Mouse (Mus musculus) midbrain, embryonic 16.5 days (tissue): ENCODE results near the gene Zfp296. TPM values are rescaled to one million over a fixed set of nuclear protein-coding genes. Genes with fewer than 3 reads are reported as not detected.
"Not testable (repeated sequence)": the region's sequence is repeated elsewhere in the genome, so short reads cannot be mapped to it uniquely, and the experiment has no call there.

Experiments used
- ATAC-seq: fragments of 200-750 bp; cut with Nextera tagmentation; 2 replicates; pipeline ENCODE4 v1.8.0; 2017; ENCODE audit warnings: moderate TSS enrichment
- H3K27ac ChIP-seq: fragments of 300-500 bp; sonication (generic); 2 replicates; pipeline ENCODE4 v1.5.1; 2014; ENCODE audit warnings: mild to moderate bottlenecking, low read length, mixed read lengths
- H3K27me3 ChIP-seq: fragments of 300-500 bp; sonication (generic); 2 replicates; pipeline ENCODE4 v1.6.1; 2014; ENCODE audit warnings: low read depth, low read length, mixed read lengths; ENCODE audit not compliant: control insufficient read depth, insufficient read depth
- H3K36me3 ChIP-seq: fragments of 300-500 bp; sonication (generic); 2 replicates; pipeline ENCODE4 v1.6.1; 2014; ENCODE audit warnings: mild to moderate bottlenecking, low read length, moderate library complexity, mixed read lengths; ENCODE audit not compliant: control insufficient read depth, insufficient read depth
- H3K4me1 ChIP-seq: fragments of 300-500 bp; sonication (generic); 2 replicates; pipeline ENCODE4 v1.6.1; 2014; ENCODE audit warnings: mild to moderate bottlenecking, low read length, mixed read lengths; ENCODE audit not compliant: control insufficient read depth, insufficient read depth
- H3K4me2 ChIP-seq: fragments of 300-500 bp; sonication (generic); 2 replicates; pipeline ENCODE4 v1.6.1; 2014; ENCODE audit warnings: mild to moderate bottlenecking, low read length, mixed read lengths
- H3K4me3 ChIP-seq: fragments of 300-500 bp; sonication (generic); 2 replicates; pipeline ENCODE4 v1.5.1; 2014; ENCODE audit warnings: low read depth, mild to moderate bottlenecking, low read length, moderate library complexity, mixed read lengths
- H3K9ac ChIP-seq: fragments of 300-500 bp; sonication (generic); 2 replicates; pipeline ENCODE4 v1.6.1; 2014; ENCODE audit warnings: low read depth, low read length, mixed read lengths
- H3K9me3 ChIP-seq: fragments of 300-500 bp; sonication (generic); replicated peaks from 2 replicates; pipeline ENCODE4 v1.6.1; 2014; ENCODE audit warnings: mild to moderate bottlenecking, low read length, mixed read lengths; ENCODE audit not compliant: control insufficient read depth, poor library complexity, severe bottlenecking
- whole genome bisulfite sequencing: fragments of 180-500 bp; shearing (Covaris S2); extraction: QIAGEN DNeasy Blood & Tissue Kit; methylation state at CpG from one replicate; pipeline ENCODE4 v1.1.7; 2014; 5-methylcytosine and 5-hydroxymethylcytosine counted together
- polyA plus RNA-seq: library from polyadenylated mRNA; unstranded; fragments of >200 nt; fragmentation: Nextera tagmentation; extraction: Ambion mirVana; gene quantifications from 2 replicates; pipeline ENCODE4 v1.2.1, GENCODE M21; 2015

Gene Zfp296
- polyA plus RNA-seq, 1 experiment from 2014 or later, result 0.11 TPM

GRCm38 (mm10) chr7:19589207-19589606 is 12.1 kb downstream of the Zfp296 start:
- 50% methylated on average over 3 of the region's 3 CpGs for WGBS
- no peak overlapping the region for H3K4me2 ChIP-seq
- no peaks in the 10 kb centered on the region for H3K9me3 ChIP-seq
- no peaks in the 10 kb centered on the region for H3K27me3 ChIP-seq
- H3K4me1 ChIP-seq, result no peaks in the 10 kb centered on the region
- H3K36me3 ChIP-seq, result peaks cover 79% of the 10 kb centered on the region
- ATAC-seq, result no peak
- H3K4me3 ChIP-seq, result no peak overlapping the region
- H3K9ac ChIP-seq, result no peak overlapping the region
- no peak overlapping the region for H3K27ac ChIP-seq

DNA sequence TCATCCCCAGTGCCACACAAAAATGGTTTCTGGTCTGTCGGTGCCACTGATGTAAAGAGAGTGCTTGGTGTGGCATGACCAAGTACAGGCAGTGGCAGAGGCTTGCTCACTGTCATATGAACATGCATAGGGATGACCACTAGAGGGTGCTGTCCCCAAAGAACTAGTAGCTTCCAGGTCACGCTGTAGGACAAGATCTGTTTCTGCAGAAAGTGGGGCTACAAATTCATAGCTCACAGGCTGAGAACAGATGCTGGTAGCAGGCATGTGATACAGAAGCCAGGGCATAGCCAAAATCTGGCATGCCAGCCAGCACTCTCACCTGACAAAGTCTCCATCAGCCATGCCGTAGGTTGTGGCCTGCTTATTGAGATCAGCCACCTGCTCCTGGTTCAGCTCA is 12.8 kb downstream of the Zfp296 start:
- ATAC-seq, result peak; percentile 52
- no peak overlapping the region for H3K9ac ChIP-seq
- no peak overlapping the region for H3K27ac ChIP-seq
- H3K4me1 ChIP-seq, result no peaks in the 10 kb centered on the region
- H3K4me2 ChIP-seq, result no peak overlapping the region
- H3K36me3 ChIP-seq, result peaks cover 74% of the 10 kb centered on the region
- no peak overlapping the region for H3K4me3 ChIP-seq
- H3K9me3 ChIP-seq, result no peaks in the 10 kb centered on the region
- WGBS, result 54% methylated on average over 3 of the region's 3 CpGs
- no peaks in the 10 kb centered on the region for H3K27me3 ChIP-seq

- H3K4me1 ChIP-seq, result no peaks in the 10 kb centered on the region
- H3K27ac ChIP-seq, result no peak overlapping the region
- H3K9me3 ChIP-seq, result no peaks in the 10 kb centered on the region
- no peak overlapping the region for H3K4me3 ChIP-seq
- H3K36me3 ChIP-seq, result peaks cover 52% of the 10 kb centered on the region
- 95% methylated on average over 10 of the region's 10 CpGs for WGBS
- no peaks in the 10 kb centered on the region for H3K27me3 ChIP-seq
- H3K4me2 ChIP-seq, result no peak overlapping the region
- no peak for ATAC-seq
- no peak overlapping the region for H3K9ac ChIP-seq
Observed at GRCm38 (mm10) chr7:19593061-19593730, 16.1 kb downstream of the Zfp296 start.

DNA sequence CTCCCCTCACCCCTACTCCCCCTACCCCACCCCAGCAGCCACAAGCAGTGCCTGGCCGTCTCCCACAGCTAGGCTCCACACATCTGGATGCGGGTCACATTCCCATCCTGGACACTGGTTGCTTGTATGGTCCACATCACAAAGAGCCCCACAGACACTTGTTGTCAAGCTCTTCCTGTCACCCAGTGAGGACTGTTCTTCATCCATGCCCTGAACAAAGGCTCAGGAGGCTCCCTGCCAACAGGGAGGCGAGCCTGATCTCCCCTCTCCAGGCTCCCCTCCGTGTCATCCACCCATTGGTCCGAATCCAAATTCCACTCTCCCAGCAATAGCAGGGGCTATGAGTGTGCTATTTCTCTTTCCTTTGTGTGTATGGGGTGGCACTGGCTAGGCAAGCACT is 23.5 kb downstream of the Zfp296 start:
- H3K9me3 ChIP-seq, result no peaks in the 10 kb centered on the region
- WGBS, result 53% methylated on average over 5 of the region's 5 CpGs
- H3K27ac ChIP-seq, result peak overlapping the region; percentile 60; the same call in 1 of the 2 replicates
- no peak overlapping the region for H3K9ac ChIP-seq
- no peak overlapping the region for H3K4me3 ChIP-seq
- H3K4me1 ChIP-seq, result peaks cover 27% of the 10 kb centered on the region
- ATAC-seq, result peak; percentile 57
- no peak overlapping the region for H3K4me2 ChIP-seq
- H3K27me3 ChIP-seq, result no peaks in the 10 kb centered on the region
- peaks cover 7% of the 10 kb centered on the region for H3K36me3 ChIP-seq

- Histone ChIP-seq H3K27ac (no peak overlapping the region), H3K9ac (no peak overlapping the region), H3K4me2 (peak overlapping the region; percentile 66), H3K27me3 (no peaks in the 10 kb centered on the region), H3K4me3 (peak overlapping the region; percentile 80), H3K36me3 (peaks cover 7% of the 10 kb centered on the region), H3K9me3 (no peaks in the 10 kb centered on the region), H3K4me1 (peaks cover 27% of the 10 kb centered on the region)
- 90% methylated on average over 12 of the region's 12 CpGs for WGBS
- no peak for ATAC-seq
Observed at GRCm38 (mm10) chr7:19603055-19603454, 26.0 kb downstream of the Zfp296 start.

DNA sequence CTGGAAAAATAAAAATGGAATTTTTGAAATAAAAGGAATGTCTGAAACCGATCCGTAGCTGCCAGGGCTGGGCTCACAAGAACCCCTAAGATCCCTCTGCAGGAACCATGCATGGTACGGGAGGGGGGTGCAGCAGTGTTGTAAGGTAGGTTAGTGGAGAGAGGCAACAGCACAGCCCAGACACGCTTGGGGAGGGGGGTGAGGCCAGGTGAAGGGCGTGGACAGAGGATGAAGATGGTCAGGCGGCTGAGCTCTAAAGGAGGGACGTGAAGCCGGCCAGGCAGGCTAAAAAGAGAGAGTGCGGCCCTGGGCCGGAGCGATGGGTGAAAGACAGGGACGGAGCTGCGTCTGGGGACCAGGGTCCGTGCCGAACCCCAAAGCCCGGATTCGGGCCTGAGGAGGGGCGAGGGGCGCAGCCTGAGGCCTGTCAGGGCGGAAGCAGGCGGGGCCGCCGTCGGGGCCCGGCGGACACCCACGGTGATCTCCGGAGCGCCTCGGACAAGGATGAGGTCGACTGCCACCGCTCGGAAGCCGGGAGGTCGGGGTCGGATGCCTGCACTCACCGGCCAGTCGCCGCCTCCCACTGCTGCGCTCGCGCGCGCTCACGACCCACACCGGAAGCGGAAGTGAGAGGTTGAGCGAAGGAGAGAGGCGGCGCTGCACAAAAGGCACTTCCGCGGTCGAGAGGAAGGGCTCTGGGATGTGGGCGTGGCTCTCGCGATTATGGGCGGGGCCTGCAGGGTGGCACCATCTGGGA is 26.9 kb downstream of the Zfp296 start, which contains the start of gene Clasrp:
Gene Clasrp (minus strand): TSS at position 638 of the 757 bp plus-strand sequence.
- Histone ChIP-seq H3K4me3 (peak within 1 kb of the TSS; percentile 80), H3K9ac (peak within 1 kb of the TSS; percentile 95), H3K9me3 (no peaks in the 10 kb centered on the region), H3K4me2 (peak within 1 kb of the TSS; percentile 66), H3K36me3 (peaks cover 7% of the 10 kb centered on the region), H3K4me1 (peaks cover 27% of the 10 kb centered on the region), H3K27ac (peak within 1 kb of the TSS; percentile 75), H3K27me3 (no peaks in the 10 kb centered on the region)
- ATAC-seq, result peak; percentile 91
- WGBS, result 1% methylated on average over 56 of the region's 57 CpGs

GRCm38 (mm10) chr7:19604606-19605214 is 27.6 kb downstream of the Zfp296 start:
- not testable (repeated sequence) for H3K9me3 ChIP-seq, H3K36me3 ChIP-seq, H3K27me3 ChIP-seq
- H3K9ac ChIP-seq, result peak overlapping the region; percentile 95; the same call in 1 of the 2 replicates
- peak overlapping the region; percentile 66 for H3K4me2 ChIP-seq
- peak overlapping the region; percentile 80 for H3K4me3 ChIP-seq
- peaks cover 27% of the 10 kb centered on the region for H3K4me1 ChIP-seq
- peak; percentile 37; the same call in 1 of the 2 replicates for ATAC-seq
- 62% methylated on average over 10 of the region's 10 CpGs for WGBS
- H3K27ac ChIP-seq, result peak overlapping the region; percentile 75

DNA sequence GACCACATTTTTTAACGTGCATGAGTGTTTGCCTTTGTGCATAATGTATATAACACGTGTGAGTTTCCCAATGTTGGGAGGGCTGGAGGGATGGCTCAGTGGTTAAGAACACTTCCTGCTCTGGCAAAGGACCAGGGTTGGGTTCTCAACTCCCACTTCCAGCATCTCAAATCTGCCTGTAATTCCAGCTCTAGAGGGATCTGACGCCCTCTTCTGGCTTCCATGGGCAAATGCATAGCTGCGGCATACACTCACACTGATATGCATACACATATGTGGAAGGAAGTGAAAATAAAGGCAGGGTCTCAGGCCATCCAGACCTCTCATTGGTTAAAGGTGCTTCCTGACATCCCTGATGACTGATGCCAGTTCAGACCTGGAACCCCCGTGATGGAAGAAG is 30.2 kb downstream of the Zfp296 start:
- H3K4me2 ChIP-seq, result no peak overlapping the region
- H3K4me1 ChIP-seq, result peaks cover 13% of the 10 kb centered on the region
- no peak overlapping the region for H3K27ac ChIP-seq
- no peak overlapping the region for H3K9ac ChIP-seq
- no peaks in the 10 kb centered on the region for H3K36me3 ChIP-seq
- WGBS, result 76% methylated on average over 5 of the region's 5 CpGs
- no peaks in the 10 kb centered on the region for H3K27me3 ChIP-seq
- no peaks in the 10 kb centered on the region for H3K9me3 ChIP-seq
- no peak overlapping the region for H3K4me3 ChIP-seq
- ATAC-seq, result no peak
